Comparison of ENCODE assay signal across 19 mouse cellular contexts in the genomic region with DNA sequence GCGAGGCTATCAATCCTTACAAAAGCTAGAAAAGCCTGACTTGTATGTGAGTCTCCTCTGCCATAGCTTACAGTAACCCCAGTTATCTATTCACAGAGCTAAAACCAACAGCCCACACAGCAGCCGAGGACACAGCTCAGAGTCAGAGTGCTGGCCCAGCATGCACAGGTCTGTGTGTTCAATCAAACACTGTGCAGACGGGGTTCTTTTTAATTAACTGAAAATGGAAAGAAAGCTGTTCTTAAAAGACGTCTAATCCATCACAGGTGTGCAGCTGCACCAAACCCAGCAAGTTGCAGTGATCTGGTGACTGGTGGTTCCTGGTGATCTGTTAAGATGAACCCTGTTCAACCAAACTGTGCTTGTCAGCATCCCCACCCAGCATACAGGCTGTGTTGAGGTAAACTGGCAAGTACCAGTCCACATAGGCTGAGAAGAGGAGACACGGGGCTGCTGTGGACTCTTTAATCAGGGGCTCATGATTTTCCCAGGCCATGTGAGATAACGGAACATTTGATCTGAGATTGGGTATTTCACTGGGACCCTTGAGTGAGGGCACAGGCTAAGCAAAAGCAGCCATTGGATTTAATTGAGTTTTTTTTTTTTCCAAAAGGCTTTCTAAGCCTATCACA.
DNase-seq lines count a peak whose midpoint lies in the region; ATAC-seq and TF ChIP-seq lines count a peak whose summit lies in the region.
"Had no signal": no experiment of that assay in that cellular context is flagged by ENCODE, and none has a peak within 500 bp of the region (broad histone marks: within the 10 kb centered on the region; RNA-seq: fewer than 3 reads in every experiment).

No protein-coding gene starts in this region.

- no peaks in the 10 kb centered on the region for H3K36me3 ChIP-seq in hindbrain, embryonic 14.5 days (replicated peaks; ENCODE audit: control insufficient read depth, insufficient read depth)
- no peaks in the 10 kb centered on the region for H3K36me3 ChIP-seq in hindbrain, embryonic 11.5 days (ENCODE audit: control insufficient read depth, insufficient read depth, low read length)
- no peaks in the 10 kb centered on the region for H3K36me3 ChIP-seq in embryonic facial prominence, embryonic 11.5 days (replicated peaks; ENCODE audit: control insufficient read depth, insufficient read depth, low read depth, low read length)
- no peaks in the 10 kb centered on the region for H3K36me3 ChIP-seq in limb, embryonic 10.5 days
- no peaks in the 10 kb centered on the region for H3K36me3 ChIP-seq in forebrain, embryonic 16.5 days (ENCODE audit: control insufficient read depth, insufficient read depth)
- H3K36me3 ChIP-seq: forebrain, embryonic 12.5 days; heart, embryonic 12.5 days; hindbrain, embryonic 12.5 days had no signal

- H3K27me3 ChIP-seq in hindbrain, embryonic 14.5 days (ENCODE audit: control insufficient read depth, insufficient read depth, low read length) = no peaks in the 10 kb centered on the region
- no peaks in the 10 kb centered on the region for H3K27me3 ChIP-seq in hindbrain, embryonic 11.5 days (ENCODE audit: control insufficient read depth, insufficient read depth, low read length)
- H3K27me3 ChIP-seq in embryonic facial prominence, embryonic 11.5 days (ENCODE audit: control insufficient read depth, insufficient read depth, low read length) = no peaks in the 10 kb centered on the region
- H3K27me3 ChIP-seq in limb, embryonic 10.5 days (ENCODE audit: low read depth, poor library complexity, severe bottlenecking) = no peaks in the 10 kb centered on the region
- no peaks in the 10 kb centered on the region for H3K27me3 ChIP-seq in forebrain, embryonic 16.5 days (replicated peaks; ENCODE audit: control insufficient read depth, insufficient read depth, low read length)
- H3K27me3 ChIP-seq: forebrain, embryonic 12.5 days; heart, embryonic 12.5 days; hindbrain, embryonic 12.5 days had no signal

- no peak overlapping the region for H3K9ac ChIP-seq in hindbrain, embryonic 14.5 days
- H3K9ac ChIP-seq in hindbrain, embryonic 11.5 days (ENCODE audit: low read depth, low read length) = no peak overlapping the region
- H3K9ac ChIP-seq in embryonic facial prominence, embryonic 11.5 days (replicated peaks; ENCODE audit: low read length) = no peak overlapping the region
- H3K9ac ChIP-seq in forebrain, embryonic 16.5 days (replicated peaks; ENCODE audit: low read depth, low read length) = no peak overlapping the region
- H3K9ac ChIP-seq: forebrain, embryonic 12.5 days; forebrain, postnatal 0 days; heart, embryonic 12.5 days; hindbrain, embryonic 12.5 days had no signal

- 70% methylated on average over 6 of the region's 6 CpGs for WGBS in hindbrain, embryonic 14.5 days
- 69% methylated on average over 6 of the region's 6 CpGs for WGBS in hindbrain, embryonic 11.5 days
- WGBS in embryonic facial prominence, embryonic 11.5 days = 49% methylated on average over 6 of the region's 6 CpGs
- WGBS in limb, embryonic 10.5 days = 39% methylated on average over 6 of the region's 6 CpGs
- WGBS in lung, adult 2 months = 71% methylated on average over 6 of the region's 6 CpGs
- 65% methylated on average over 6 of the region's 6 CpGs for WGBS in forebrain, embryonic 16.5 days

- DNase-seq in hindbrain, embryonic 14.5 days (ENCODE audit: low spot score) = no peak
- no peak for DNase-seq in hindbrain, embryonic 11.5 days (ENCODE audit: low spot score)
- peak; percentile 54 for DNase-seq in embryonic facial prominence, embryonic 11.5 days (ENCODE audit: low spot score)
- DNase-seq in limb, embryonic 10.5 days (ENCODE audit: low spot score) = peak; percentile 51
- no peak for DNase-seq in lung, adult 2 months
- DNase-seq: adrenal gland, adult 2 months; adrenal gland, postnatal 25 days; cerebellum, adult 18-20 months; cerebellum, adult 9-11 months; cerebellum, postnatal 36 days; forebrain, postnatal 0 days; gastrocnemius, postnatal 36 days; heart, adult 18-20 months; heart, postnatal 36 days had no signal

- no peak overlapping the region for H3K4me2 ChIP-seq in hindbrain, embryonic 14.5 days (replicated peaks)
- no peak overlapping the region for H3K4me2 ChIP-seq in hindbrain, embryonic 11.5 days (replicated peaks; ENCODE audit: low read depth, low read length)
- no peak overlapping the region for H3K4me2 ChIP-seq in embryonic facial prominence, embryonic 11.5 days (ENCODE audit: low read depth, low read length)
- H3K4me2 ChIP-seq in forebrain, embryonic 16.5 days (ENCODE audit: low read length) = no peak overlapping the region
- H3K4me2 ChIP-seq: forebrain, embryonic 12.5 days; heart, embryonic 12.5 days; hindbrain, embryonic 12.5 days had no signal

- H3K27ac ChIP-seq in hindbrain, embryonic 14.5 days = 0 out of 2 replicates have a peak overlapping the region, but pooled peaks have one; percentile 26
- no peak overlapping the region for H3K27ac ChIP-seq in hindbrain, embryonic 11.5 days (ENCODE audit: low read depth, low read length)
- H3K27ac ChIP-seq in embryonic facial prominence, embryonic 11.5 days (replicated peaks; ENCODE audit: low read depth, low read length) = peak overlapping the region; percentile 28; the same call in 1 of the 2 replicates
- peak overlapping the region; percentile 80 for H3K27ac ChIP-seq in limb, embryonic 10.5 days
- no peak overlapping the region for H3K27ac ChIP-seq in forebrain, embryonic 16.5 days (ENCODE audit: low read length)
- H3K27ac ChIP-seq: forebrain, embryonic 12.5 days; hindbrain, embryonic 12.5 days; hindbrain, postnatal 0 days had no signal

- H3K4me3 ChIP-seq in hindbrain, embryonic 14.5 days (replicated peaks; ENCODE audit: low read length) = no peak overlapping the region
- no peak overlapping the region for H3K4me3 ChIP-seq in hindbrain, embryonic 11.5 days (ENCODE audit: low read depth, low read length)
- H3K4me3 ChIP-seq in embryonic facial prominence, embryonic 11.5 days (ENCODE audit: low read depth, low read length) = no peak overlapping the region
- no peak overlapping the region for H3K4me3 ChIP-seq in limb, embryonic 10.5 days
- H3K4me3 ChIP-seq in lung, adult 2 months (replicated peaks; ENCODE audit: extremely low read depth, low read depth, low read length) = no peak overlapping the region
- H3K4me3 ChIP-seq in forebrain, embryonic 16.5 days (replicated peaks; ENCODE audit: low read length) = no peak overlapping the region
- H3K4me3 ChIP-seq: forebrain, embryonic 12.5 days; heart, embryonic 12.5 days; hindbrain, embryonic 12.5 days had no signal

- no peaks in the 10 kb centered on the region for H3K4me1 ChIP-seq in hindbrain, embryonic 14.5 days (replicated peaks; ENCODE audit: control insufficient read depth, insufficient read depth, low read length)
- H3K4me1 ChIP-seq in hindbrain, embryonic 11.5 days (replicated peaks; ENCODE audit: control insufficient read depth, insufficient read depth, low read length) = no peaks in the 10 kb centered on the region
- H3K4me1 ChIP-seq in embryonic facial prominence, embryonic 11.5 days (ENCODE audit: control insufficient read depth, insufficient read depth, low read length) = no peaks in the 10 kb centered on the region
- peaks cover 39% of the 10 kb centered on the region for H3K4me1 ChIP-seq in limb, embryonic 10.5 days
- H3K4me1 ChIP-seq in lung, adult 2 months (ENCODE audit: control insufficient read depth, insufficient read depth, low read length) = no peaks in the 10 kb centered on the region
- H3K4me1 ChIP-seq in forebrain, embryonic 16.5 days (replicated peaks; ENCODE audit: control insufficient read depth, insufficient read depth, low read length) = no peaks in the 10 kb centered on the region
- H3K4me1 ChIP-seq: forebrain, embryonic 12.5 days; heart, embryonic 12.5 days had no signal

- TF ChIP-seq POLR2A in lung, adult 2 months (IDR thresholded peaks at IDR 0.05; ENCODE audit: borderline replicate concordance, extremely low read depth, low read depth, low read length) = no peak

- no peak for TF ChIP-seq CTCF in lung, adult 2 months (IDR thresholded peaks at IDR 0.05; ENCODE audit: insufficient read depth, low read length)

- H3K9me3 ChIP-seq in hindbrain, embryonic 14.5 days (ENCODE audit: control insufficient read depth, low read length) = no peaks in the 10 kb centered on the region
- no peaks in the 10 kb centered on the region for H3K9me3 ChIP-seq in hindbrain, embryonic 11.5 days (ENCODE audit: control insufficient read depth, low read length)
- no peaks in the 10 kb centered on the region for H3K9me3 ChIP-seq in embryonic facial prominence, embryonic 11.5 days (replicated peaks; ENCODE audit: control insufficient read depth, low read length)
- no peaks in the 10 kb centered on the region for H3K9me3 ChIP-seq in limb, embryonic 10.5 days (replicated peaks)
- H3K9me3 ChIP-seq in forebrain, embryonic 16.5 days (ENCODE audit: control insufficient read depth, low read length) = no peaks in the 10 kb centered on the region
- H3K9me3 ChIP-seq: forebrain, embryonic 12.5 days; heart, embryonic 12.5 days; hindbrain, embryonic 12.5 days had no signal

- ATAC-seq in hindbrain, embryonic 14.5 days (ENCODE audit: low FRiP score) = no peak
- ATAC-seq in hindbrain, embryonic 11.5 days (ENCODE audit: low FRiP score) = no peak
- ATAC-seq in embryonic facial prominence, embryonic 11.5 days (replicated peaks; ENCODE audit: insufficient number of reproducible peaks, low FRiP score, low TSS enrichment, low read depth) = no peak
- no peak for ATAC-seq in forebrain, embryonic 16.5 days
- ATAC-seq: forebrain, postnatal 0 days; hindbrain, postnatal 0 days had no signal

Comparison
In these comparisons a context has a peak if more than half of its experiments do, and no peak if none do; other contexts are left out.
1. H3K27ac ChIP-seq: peak in hindbrain, embryonic 14.5 days (single experiment), embryonic facial prominence, embryonic 11.5 days (single experiment) and limb, embryonic 10.5 days (single experiment); none in hindbrain, embryonic 11.5 days (single experiment) and forebrain, embryonic 16.5 days (single experiment).
2. DNase-seq: peak in embryonic facial prominence, embryonic 11.5 days (single experiment) and limb, embryonic 10.5 days (single experiment); none in hindbrain, embryonic 14.5 days (single experiment), hindbrain, embryonic 11.5 days (single experiment) and lung, adult 2 months (single experiment).